Mouse (Mus musculus): ENCODE measurements around the gene Ece2. TPM values are rescaled to one million over a fixed set of nuclear protein-coding genes. Genes with fewer than 3 reads are reported as not detected.
"Not testable (repeated sequence)": the region's sequence is repeated elsewhere in the genome, so short reads cannot be mapped to it uniquely, and the experiment has no call there.

Gene Ece2
- polyA plus RNA-seq, 2 experiments from 2014 or later = not detected

DNA sequence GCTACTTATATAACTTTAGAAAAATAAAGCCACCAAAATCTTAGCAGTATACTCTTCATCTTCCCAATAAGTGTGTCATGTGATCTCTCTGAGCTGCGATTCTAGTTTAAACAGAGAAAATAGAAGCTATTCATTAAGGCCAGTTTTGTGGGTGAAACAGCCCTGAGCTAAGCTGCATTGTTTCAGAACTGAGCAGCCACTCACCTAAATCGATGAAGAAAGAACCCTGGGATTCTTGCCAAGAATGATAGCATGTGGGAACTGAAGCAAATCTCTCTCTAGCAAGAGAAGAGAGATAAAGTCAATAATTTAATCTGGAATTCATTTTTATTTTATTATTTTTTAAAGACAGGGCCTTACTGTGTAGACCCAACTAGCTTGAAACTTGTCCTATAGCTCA lies 6.4 kb upstream of the Ece2 start:
- no peak for ATAC-seq

DNA sequence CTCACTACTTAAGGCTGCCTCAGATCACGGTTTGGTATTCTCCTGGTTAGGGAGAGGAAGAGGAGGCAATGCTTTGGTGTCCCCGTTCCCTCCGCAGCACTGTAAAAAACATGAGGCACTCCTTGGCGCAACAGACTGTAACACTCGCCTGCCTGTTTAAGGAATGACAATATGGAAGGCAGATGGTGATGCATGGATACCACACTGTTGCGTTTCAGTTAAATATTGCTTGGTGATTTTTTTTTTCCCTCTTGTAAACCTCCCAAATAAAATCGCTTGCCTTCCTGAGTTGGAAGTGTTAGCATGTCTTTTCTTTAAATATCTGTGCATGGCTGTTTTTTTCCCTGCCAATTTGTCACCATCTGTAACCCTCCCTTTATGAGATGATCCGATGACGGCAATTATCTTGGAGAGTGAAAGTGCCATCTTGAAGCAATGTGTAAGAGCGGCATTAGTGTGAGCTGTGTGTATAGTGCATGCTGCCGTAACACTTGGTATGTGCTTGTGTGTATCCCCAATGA lies 697 bp upstream of the Ece2 start:
- no peak for ATAC-seq

DNA sequence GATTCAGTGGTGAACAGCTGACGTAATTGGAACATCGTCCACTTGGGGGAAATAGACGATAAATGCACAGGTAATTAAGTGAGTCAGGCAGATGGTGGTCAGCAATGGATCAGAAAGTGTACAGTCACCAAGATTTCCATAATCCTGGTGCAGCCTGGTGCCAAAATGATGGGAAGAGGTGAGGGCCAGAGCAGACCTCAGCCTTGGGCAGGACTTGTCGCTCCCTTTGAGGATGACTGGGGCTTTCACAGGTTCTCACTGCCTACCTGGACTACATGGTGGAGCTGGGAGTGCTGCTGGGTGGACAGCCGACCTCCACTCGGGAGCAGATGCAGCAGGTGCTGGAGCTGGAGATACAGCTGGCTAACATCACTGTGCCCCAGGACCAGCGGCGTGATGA lies 7.8 kb downstream of the Ece2 start:
- no peak for ATAC-seq

DNA sequence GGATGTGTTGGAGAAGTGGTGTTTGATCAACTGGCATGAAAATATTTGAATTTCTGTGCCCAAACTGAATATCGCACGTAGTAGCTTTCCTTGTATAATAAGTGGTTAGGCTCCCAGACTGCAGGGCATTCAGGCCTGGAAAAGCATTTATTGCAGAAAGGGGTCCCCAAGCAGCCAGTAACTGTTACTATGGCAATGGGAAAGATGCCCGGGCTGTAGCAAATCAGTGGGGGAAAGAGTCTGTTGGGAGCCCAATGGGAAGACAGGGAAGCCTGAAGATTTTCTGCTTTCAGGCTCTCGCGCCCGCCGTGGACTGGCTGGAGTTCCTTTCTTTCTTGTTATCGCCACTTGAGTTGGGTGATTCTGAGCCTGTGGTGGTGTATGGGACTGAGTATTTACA lies 8.7 kb downstream of the Ece2 start:
- ATAC-seq = no peak

DNA sequence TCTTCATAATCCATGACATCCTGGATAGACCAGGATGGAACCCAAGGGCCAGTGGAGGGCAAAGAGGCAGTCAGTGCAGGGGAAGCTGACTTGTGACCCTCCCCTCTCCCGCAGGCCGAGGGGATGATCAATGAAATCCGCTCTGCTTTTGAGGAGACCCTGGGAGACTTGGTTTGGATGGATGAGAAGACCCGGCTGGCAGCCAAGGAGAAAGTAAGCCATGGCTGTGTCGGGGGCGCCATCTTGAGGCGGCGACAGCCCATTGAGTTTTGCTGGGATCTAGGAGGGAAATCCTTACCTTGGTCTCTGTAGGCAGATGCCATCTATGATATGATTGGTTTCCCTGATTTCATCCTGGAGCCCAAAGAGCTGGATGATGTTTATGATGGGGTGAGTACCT lies 12.5 kb downstream of the Ece2 start:
- ATAC-seq = peak; percentile 74

DNA sequence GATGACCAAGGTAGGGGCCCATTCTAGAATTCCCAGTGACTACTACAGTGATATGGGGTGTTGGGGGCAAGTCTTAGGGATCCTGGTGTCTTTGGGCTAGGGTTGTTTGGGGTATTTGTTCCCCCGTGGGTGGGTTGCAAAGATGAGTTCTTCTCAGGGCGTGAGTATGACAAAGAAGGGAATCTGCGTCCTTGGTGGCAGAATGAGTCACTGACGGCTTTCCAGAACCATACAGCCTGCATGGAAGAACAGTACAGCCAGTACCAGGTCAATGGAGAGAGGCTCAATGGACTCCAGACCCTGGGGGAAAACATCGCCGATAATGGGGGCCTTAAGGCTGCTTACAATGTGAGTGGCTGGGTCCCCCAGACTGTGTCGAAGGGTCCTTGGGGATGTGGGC lies 14.3 kb downstream of the Ece2 start:
- no peak for ATAC-seq

DNA sequence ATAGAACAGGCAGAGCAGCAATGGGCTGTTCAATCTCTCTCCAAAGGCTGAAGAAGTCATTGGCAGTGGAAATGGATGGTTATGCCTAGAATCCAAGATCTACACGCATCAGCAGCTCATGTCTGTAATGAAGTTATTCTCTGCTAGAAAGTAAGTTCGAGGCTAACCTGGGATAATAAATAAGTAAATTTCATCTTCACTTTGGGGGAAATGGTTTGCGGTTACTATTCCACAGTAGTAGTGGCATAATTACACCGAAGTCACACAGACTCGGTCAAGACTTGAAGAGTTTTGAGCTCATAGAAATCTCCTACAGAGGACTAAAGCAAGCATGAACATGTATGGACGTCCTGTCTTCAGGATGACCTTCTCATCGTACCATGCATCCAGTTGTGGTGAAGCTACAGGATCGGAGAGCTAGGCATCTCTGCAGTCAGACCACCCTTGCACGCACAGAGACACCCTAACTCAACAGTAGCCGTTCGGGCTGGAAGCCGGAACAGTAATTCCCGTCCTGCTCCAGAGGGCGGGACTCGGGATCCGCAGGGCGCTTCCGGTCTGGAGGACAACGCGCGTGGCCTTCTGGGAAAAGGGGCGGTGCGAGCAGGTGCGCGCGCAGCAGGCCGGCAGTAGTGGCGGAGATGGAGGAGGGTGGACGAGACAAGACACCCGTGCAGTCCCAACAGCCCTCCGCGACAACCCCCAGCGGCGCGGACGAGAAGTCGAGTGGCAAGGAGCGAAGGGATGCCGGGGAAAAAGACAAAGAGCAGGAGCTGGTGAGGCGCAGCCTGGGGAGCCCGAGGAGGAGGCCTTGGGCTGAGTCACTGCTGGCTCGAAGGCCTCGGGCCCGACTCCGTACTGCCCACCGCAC lies 21.7 kb downstream of the Ece2 start, which contains the start of gene Psmd2:
Psmd2 (plus strand) TSS at position 577 of the 871 bp plus-strand sequence.
- peak; percentile 97 for ATAC-seq

DNA sequence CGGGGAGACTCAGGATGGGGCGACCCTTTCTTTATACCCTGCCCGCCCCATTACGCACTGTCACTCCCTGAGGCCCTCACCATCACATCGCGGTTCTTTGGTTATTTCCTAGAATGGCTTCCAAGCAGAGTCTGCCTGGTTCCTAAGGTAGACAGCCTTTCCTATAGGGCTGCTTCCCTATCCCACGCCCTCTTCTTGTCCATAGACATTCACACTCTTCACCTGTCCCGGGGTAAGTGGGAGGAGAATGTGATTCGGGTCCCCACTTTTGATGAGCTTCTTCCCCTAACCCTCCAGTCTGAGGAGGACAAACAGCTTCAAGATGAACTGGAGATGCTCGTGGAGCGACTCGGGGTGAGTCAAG lies 22.3 kb downstream of the Ece2 start:
- no peak for ATAC-seq

DNA sequence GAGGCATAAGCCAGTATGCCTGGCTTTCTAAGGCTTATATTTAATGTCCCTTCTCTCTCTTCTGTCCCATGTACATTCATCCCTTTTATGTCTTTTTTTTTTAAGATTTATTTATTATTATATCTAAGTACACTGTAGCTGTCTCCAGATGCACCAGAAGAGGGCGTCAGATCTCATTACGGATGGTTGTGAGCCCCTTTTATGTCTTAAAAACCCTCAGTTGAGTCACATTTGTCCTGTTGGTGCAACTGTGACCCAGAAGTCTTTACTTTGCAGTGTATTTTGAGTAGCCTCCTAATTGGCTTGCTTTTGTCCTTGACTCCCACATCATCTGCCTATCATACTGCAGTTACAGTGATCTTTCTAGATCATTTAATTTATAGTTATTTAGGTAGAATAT lies 23.7 kb downstream of the Ece2 start:
- ATAC-seq = no peak

DNA sequence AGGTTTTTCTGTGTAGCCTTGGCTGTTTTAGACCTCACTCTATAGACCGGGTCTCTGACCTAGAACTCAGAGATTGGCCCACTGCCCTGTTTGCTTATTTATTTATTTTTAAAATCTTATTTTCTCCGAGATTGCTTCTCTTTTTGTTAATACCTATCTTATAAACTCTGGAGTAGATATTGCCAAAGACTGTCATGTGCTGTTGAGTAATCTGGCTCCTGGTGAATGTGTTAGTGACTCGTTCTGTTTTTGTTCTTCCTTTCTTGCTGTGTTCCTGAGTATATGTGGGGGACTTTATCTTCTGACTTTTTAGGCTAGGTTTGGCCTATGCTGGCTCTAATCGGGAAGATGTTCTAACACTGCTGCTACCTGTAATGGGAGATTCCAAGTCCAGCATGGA lies 28.0 kb downstream of the Ece2 start:
- no peak for ATAC-seq

DNA sequence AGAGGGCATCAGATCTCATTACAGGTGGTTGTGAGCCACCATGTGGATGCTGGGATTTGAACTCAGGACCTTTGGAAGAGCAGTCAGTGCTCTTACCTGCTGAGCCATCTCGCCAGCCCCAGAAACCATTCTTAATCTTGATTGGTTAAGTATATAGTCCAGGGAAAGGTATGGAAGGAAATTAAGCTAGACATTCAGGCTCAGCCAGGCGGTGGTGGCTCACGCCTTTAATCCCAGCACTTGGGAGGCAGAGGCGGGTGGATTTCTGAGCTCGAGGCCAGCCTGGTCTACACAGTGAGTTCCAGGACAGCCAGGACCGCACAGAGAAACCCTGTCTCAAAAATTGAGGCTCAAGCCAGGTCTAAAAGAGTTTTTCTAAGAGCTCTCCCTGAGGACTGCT lies 38.4 kb downstream of the Ece2 start, which contains the start of gene Eif4g1:
Eif4g1 (plus strand) TSS at position 301 of the 400 bp plus-strand sequence.
- ATAC-seq = not testable (repeated sequence)

DNA sequence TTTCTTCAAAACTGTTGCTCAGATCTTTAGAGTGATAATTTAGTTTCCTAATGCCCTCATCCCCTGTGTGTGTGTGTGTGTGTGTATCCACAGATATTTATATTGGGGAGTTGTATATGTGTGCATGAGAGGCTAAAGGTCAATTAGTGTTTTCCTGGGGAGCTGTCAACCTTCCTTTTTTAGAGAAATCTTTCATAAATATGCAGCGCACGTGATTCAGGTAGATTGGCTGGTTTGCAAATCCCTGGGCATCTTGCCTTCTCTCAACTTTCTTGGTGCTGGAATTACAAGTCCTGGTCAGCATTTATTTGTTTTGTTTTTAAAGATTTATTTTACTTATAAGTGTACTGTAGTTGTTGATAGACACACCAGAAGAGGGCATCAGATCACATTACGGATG lies 40.7 kb downstream of the Ece2 start:
- no peak for ATAC-seq

DNA sequence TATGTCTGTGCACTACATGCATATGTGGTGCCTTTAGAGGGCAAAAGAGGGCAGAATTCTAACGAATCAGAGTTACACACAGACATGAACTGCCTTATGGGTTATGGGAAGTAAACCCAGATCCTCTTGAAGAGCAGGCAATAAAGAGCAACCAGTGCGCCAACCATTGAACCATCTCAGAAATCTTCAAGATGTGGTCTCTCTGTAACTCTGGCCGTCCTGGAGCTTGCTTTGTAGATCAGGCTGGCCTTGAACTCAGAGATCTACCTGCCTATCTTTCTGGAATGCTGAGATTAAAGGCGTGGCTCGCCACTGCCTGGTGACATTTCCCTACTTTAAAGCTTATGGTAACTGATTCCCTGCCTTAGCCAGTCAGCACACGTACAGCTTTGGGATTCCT lies 42.3 kb downstream of the Ece2 start:
- peak; percentile 15 for ATAC-seq

DNA sequence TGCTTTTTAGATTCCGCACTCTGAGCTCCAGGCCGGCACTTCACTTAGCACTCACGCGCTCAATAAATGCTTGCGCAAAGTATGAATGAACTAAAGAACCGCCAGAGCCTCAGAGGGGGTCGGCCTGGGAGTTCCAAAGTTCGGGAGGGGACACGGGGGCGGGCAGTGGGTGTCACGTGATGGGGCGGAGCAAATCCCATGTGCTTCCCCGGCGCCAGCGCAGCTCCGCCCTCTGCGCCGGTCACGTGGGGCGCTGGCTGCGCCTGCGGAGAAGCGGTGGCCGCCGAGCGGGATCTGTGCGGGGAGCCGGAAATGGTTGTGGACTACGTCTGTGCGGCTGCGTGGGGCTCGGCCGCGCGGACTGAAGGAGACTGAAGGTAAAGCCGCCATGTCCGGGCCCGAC lies 42.9 kb downstream of the Ece2 start:
- peak; percentile 90 for ATAC-seq

DNA sequence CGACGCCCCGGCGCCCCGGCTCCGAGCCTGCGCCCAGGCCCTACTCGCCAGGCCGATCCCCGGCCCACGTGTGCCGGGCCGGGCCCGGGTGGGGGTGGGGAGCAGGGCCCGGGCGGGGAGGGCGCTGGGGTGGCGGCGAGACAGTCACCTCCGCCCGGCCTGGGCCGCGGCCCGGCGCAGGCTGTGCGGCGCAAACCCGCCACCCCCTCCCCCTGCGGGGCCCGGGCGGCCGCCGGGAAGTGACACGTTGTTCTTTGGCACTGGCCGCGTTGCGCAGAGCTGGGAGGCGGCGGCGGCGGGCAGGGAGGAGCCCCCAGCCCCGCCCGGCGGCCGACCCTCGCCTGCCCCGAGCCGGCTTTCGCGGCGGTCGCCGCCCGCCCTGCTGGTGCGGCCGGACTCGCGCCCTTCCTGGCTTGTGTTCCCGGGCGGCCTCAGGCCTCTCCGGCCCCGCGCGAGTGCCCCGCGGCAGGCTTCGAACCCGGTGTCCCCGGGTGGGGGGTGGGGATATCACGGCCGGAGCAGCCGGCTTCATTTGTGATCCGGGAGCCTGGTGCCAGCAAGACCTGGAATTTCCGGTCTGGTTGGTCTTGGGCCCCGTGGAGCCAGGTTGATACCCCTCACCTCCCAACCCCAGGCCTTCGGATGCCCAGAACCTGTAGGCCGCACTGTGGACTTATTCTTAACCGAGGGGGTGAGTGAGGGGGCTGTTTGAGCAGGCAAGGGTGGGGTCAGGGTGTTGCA lies 43.5 kb downstream of the Ece2 start:
- peak; percentile 40 for ATAC-seq

DNA sequence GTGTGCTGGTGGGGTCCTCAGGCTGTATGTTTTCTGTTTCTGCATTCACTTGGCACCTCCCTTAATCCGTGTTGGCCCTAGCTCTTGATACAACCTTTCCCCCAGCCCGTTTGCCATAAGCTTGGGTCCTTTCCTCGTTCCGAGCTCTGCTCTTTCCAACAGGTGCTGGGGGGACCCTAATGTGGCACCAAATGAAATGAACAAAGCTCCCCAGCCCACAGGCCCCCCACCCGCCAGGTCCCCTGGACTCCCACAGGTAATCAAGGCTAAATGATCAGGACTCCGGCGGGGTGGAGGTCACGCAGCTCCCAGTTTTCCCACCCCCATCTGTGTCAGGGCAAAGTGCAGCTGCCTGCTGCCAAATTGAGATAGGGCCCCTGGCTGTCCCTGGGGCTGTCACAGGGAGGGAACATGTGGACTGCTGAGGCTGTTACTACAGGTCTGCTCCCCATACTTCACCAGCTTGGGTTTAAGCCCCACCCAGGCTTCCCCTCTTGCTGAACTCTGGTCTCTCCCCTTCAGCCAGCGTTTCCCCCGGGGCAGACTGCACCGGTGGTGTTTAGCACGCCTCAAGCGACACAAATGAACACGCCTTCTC lies 44.2 kb downstream of the Ece2 start:
- ATAC-seq = no peak

DNA sequence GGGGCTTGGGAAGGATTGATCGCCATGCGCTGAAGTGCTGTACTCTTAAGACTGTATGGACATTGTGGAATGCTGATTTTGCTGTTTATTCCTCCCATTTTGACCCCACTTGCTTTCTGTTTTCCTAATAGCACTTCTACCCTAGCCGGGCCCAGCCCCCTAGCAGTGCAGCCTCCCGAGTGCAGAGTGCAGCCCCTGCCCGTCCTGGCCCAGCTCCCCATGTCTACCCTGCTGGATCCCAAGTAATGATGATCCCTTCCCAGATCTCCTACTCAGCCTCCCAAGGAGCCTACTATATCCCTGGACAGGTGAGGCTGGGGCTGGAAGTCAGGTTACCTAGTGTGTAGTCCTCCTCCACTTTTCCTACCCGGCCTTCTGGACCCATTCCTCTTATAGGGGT lies 45.6 kb downstream of the Ece2 start:
- no peak for ATAC-seq

DNA sequence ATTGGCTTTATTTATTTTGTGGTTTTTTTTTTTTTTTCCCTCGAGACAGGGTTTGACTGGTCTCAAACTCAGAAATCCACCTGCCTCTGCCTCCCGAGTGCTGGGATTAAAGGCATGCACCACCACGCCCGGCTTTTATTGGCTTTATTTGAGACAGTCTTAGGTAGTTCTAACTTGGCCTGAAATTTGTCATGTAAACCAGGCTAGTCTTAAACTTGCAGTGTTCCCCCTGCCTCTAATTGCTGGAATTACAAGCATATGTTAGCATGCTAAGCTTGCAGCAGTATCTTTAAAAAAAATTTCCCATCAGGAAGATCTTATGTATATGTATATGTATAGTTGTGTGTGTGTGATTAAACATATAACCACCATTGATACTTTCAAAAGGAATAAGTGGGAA lies 47.1 kb downstream of the Ece2 start:
- ATAC-seq = no peak

DNA sequence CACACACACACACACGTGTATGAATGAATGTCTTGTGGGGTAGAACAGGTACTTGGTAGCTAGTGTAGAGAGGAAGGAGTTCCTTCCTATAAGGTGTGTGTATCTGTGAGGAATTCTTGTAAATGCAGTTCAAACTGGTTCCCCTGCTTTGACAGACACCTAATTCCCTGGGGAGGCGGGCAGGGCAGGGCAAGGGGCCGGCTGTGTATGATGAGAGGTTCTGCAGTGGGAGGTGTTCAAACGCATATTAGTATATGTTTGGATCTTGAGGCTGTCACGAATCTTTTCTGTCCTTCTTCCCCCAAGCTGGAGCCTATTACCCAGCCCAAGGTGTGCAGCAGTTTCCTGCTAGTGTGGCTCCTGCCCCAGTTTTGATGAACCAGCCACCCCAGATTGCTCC lies 47.8 kb downstream of the Ece2 start:
- ATAC-seq = no peak

DNA sequence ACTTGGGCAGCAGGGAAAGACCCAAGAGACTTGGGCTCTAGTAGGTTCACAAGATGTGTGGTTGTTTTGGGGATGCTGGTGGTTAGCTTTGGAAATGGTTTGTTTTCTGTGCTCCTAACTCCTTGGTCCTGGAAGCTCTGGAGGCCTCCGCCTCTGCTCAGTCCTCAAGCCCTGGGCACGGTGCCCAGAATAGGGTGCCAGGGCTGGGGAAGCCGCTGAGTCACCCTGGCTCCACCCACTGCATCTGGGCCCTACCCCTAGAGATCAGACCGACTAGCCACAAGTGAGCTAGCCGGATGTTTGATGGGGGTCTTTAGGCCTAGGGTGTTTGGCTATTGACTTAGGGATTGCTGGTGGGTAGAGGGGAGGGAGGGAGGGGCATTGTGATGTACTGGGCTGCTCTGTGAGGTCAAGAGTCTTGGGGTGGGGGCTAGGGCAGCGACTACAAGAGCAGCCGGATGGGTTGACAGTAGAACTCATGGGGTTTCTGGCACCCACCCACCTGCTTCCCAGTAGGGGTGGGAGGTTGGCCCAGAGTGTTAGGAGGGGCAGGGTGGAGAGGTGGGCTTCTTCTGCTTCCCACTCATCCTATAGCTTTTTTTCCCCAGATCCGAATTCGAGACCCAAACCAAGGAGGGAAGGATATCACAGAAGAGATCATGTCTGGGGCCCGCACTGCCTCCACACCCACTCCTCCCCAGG lies 48.5 kb downstream of the Ece2 start:
- ATAC-seq = no peak

DNA sequence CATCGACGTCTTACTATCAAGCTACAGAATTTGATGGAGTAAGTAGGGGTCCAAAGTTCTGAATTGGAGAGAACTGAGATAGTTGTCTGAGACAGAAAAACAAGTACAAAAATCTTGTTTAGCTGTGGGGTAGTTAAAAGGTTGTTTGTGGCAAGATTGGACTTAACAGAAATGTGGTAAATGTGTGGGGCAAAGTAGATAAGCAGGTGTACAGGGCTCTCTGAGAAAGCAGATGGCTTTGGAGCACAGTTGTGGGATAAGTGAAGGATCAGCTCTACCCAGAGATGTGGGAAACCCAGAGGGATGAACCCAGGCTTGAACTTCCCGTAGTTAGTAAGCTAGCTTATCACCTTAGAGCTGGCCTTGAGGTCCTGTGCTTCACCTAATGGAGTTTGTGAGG lies 61.1 kb downstream of the Ece2 start:
- no peak for ATAC-seq

DNA sequence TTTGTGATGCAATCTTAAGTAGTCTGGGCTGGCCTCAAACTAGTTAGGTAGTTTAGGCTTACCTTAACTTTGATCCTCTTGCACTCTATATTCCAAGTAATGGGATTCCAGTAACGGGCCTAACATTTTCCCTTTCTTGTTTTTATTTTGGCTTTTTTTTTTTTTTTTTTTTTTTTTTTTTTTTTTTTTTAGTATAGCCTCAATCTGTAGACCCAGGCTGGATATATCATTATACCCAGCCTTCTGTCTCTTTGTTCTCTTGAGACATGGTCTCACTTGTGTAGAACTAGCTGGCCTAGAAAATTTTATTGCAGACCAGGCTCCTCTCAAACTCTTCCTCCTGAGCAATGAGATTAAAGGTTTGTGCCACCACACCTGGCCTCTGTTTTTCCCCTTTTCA lies 62.0 kb downstream of the Ece2 start:
- no peak for ATAC-seq
